Mouse (Mus musculus) embryonic fibroblast, embryonic 13.5 days (primary cell): ENCODE results near the gene Sprr2a2.
"Not testable (repeated sequence)": the region's sequence is repeated elsewhere in the genome, so short reads cannot be mapped to it uniquely, and the experiment has no call there.

Source experiments
- CTCF ChIP-seq: IDR thresholded peaks from 2 replicates; pipeline ENCODE4 v1.5.1; 2011; ENCODE audit warnings: mild to moderate bottlenecking, control low read depth, low read length, moderate library complexity, borderline replicate concordance; ENCODE audit not compliant: insufficient read depth
- POLR2A ChIP-seq: IDR thresholded peaks from 2 replicates; pipeline ENCODE4 v1.6.1; 2011; ENCODE audit warnings: low read depth, mild to moderate bottlenecking, control low read depth, low read length, moderate library complexity

- TF ChIP-seq POLR2A, CTCF: not testable (repeated sequence)
Measured at GRCm38 (mm10) chr3:92213651-92214050, 2.1 kb upstream of the Sprr2a2 start.
